Mouse (Mus musculus) limb, embryonic 12.5 days (tissue): ENCODE measurements at regions not wholly inside any gene's neighbourhood (a gene's known extent, or its start where the extent isn't known, plus 50 kb on each side); places are given as distances from the start of the nearest gene placed in this dataset.

Source experiments
- ATAC-seq: fragments of 200-750 bp; cut with Nextera tagmentation; 2 replicates; pipeline ENCODE4 v1.8.0; 2017; ENCODE audit warnings: low read depth, moderate TSS enrichment; ENCODE audit not compliant: insufficient number of reproducible peaks, insufficient read depth, low FRiP score, low TSS enrichment
- H3K27ac ChIP-seq: fragments of 300-500 bp; sonication (generic); 2 replicates; pipeline ENCODE4 v1.5.1; 2016; ENCODE audit warnings: mild to moderate bottlenecking, moderate library complexity
- H3K27me3 ChIP-seq: fragments of 300-500 bp; sonication (generic); 2 replicates; pipeline ENCODE4 v1.6.1; 2016; ENCODE audit warnings: mild to moderate bottlenecking, moderate library complexity
- H3K36me3 ChIP-seq: fragments of 300-500 bp; sonication (generic); 2 replicates; pipeline ENCODE4 v1.6.1; 2016; ENCODE audit warnings: mild to moderate bottlenecking, moderate library complexity
- H3K4me1 ChIP-seq: fragments of 300-500 bp; sonication (generic); replicated peaks from 2 replicates; pipeline ENCODE4 v1.6.1; 2016
- H3K4me2 ChIP-seq: fragments of 300-500 bp; sonication (generic); 2 replicates; pipeline ENCODE4 v1.6.1; 2016; ENCODE audit warnings: mild to moderate bottlenecking, moderate library complexity
- H3K4me3 ChIP-seq: fragments of 300-500 bp; sonication (generic); replicated peaks from 2 replicates; pipeline ENCODE4 v1.5.1; 2016; ENCODE audit warnings: mild to moderate bottlenecking
- H3K9ac ChIP-seq: fragments of 300-500 bp; sonication (generic); replicated peaks from 2 replicates; pipeline ENCODE4 v1.6.1; 2016; ENCODE audit warnings: mild to moderate bottlenecking, moderate library complexity
- H3K9me3 ChIP-seq: fragments of 300-500 bp; sonication (generic); 2 replicates; pipeline ENCODE4 v1.6.1; 2016; ENCODE audit warnings: mild to moderate bottlenecking, moderate library complexity
- WGBS: fragments of 180-500 bp; shearing (Covaris S2); methylation state at CpG from one replicate; pipeline ENCODE4 v1.1.7; 2016; 5-methylcytosine and 5-hydroxymethylcytosine counted together

- Histone ChIP-seq H3K9ac (no peak overlapping the region), H3K36me3 (no peaks in the 10 kb centered on the region), H3K4me1 (no peaks in the 10 kb centered on the region), H3K4me2 (no peak overlapping the region), H3K27me3 (no peaks in the 10 kb centered on the region), H3K9me3 (no peaks in the 10 kb centered on the region), H3K27ac (no peak overlapping the region), H3K4me3 (no peak overlapping the region)
- WGBS, result 55% methylated on average over 8 of the region's 8 CpGs
- no peak for ATAC-seq
Observed at GRCm38 (mm10) chr1:136749188-136749587, 124.5 kb downstream of the Zfp281 start.

- 70% methylated on average over 14 of the region's 14 CpGs for WGBS
- Histone ChIP-seq H3K36me3 (no peaks in the 10 kb centered on the region), H3K27ac (no peak overlapping the region), H3K9ac (no peak overlapping the region), H3K4me1 (no peaks in the 10 kb centered on the region), H3K4me2 (no peak overlapping the region), H3K9me3 (no peaks in the 10 kb centered on the region), H3K27me3 (no peaks in the 10 kb centered on the region), H3K4me3 (no peak overlapping the region)
- no peak for ATAC-seq
Observed at GRCm38 (mm10) chr1:136751464-136752191, 126.9 kb downstream of the Zfp281 start.

- Histone ChIP-seq H3K4me2 (no peak overlapping the region), H3K27ac (no peak overlapping the region), H3K9ac (no peak overlapping the region), H3K4me3 (no peak overlapping the region), H3K4me1 (no peaks in the 10 kb centered on the region), H3K36me3 (no peaks in the 10 kb centered on the region), H3K27me3 (no peaks in the 10 kb centered on the region), H3K9me3 (0 out of 2 replicates have a peak, but pooled peaks cover 5% of the 10 kb centered on the region)
- ATAC-seq, result no peak
- 94% methylated on average over 6 of the region's 6 CpGs for WGBS
Observed at GRCm38 (mm10) chr1:136754286-136754685, 129.6 kb downstream of the Zfp281 start.

GRCm38 (mm10) chr1:136758730-136759129 is 134.0 kb downstream of the Zfp281 start:
- Histone ChIP-seq H3K27me3 (no peaks in the 10 kb centered on the region), H3K9me3 (0 out of 2 replicates have a peak, but pooled peaks cover 5% of the 10 kb centered on the region), H3K4me3 (no peak overlapping the region), H3K4me2 (no peak overlapping the region), H3K4me1 (no peaks in the 10 kb centered on the region), H3K36me3 (no peaks in the 10 kb centered on the region), H3K9ac (no peak overlapping the region), H3K27ac (no peak overlapping the region)
- ATAC-seq, result no peak
- WGBS, result 67% methylated on average over 10 of the region's 10 CpGs

- Histone ChIP-seq H3K36me3 (no peaks in the 10 kb centered on the region), H3K27ac (no peak overlapping the region), H3K4me1 (no peaks in the 10 kb centered on the region), H3K4me3 (no peak overlapping the region), H3K9me3 (0 out of 2 replicates have a peak, but pooled peaks cover 5% of the 10 kb centered on the region), H3K4me2 (no peak overlapping the region), H3K27me3 (no peaks in the 10 kb centered on the region), H3K9ac (no peak overlapping the region)
- no peak for ATAC-seq
- 63% methylated on average over 4 of the region's 4 CpGs for WGBS
Observed at GRCm38 (mm10) chr1:136759164-136759563, 134.5 kb downstream of the Zfp281 start.

- H3K27ac ChIP-seq, result no peak overlapping the region
- H3K27me3 ChIP-seq, result peaks cover 3% of the 10 kb centered on the region; the same call in 1 of the 2 replicates
- no peak overlapping the region for H3K4me3 ChIP-seq
- no peak overlapping the region for H3K4me2 ChIP-seq
- H3K4me1 ChIP-seq, result no peaks in the 10 kb centered on the region
- 84% methylated on average over 4 of the region's 4 CpGs for WGBS
- no peak for ATAC-seq
- H3K9ac ChIP-seq, result no peak overlapping the region
- no peaks in the 10 kb centered on the region for H3K36me3 ChIP-seq
- H3K9me3 ChIP-seq, result 0 out of 2 replicates have a peak, but pooled peaks cover 5% of the 10 kb centered on the region
Observed at GRCm38 (mm10) chr1:136761467-136761866, 136.8 kb downstream of the Zfp281 start.

- no peaks in the 10 kb centered on the region for H3K36me3 ChIP-seq
- H3K9me3 ChIP-seq, result peaks cover 7% of the 10 kb centered on the region; the same call in 1 of the 2 replicates
- H3K27me3 ChIP-seq, result peaks cover 3% of the 10 kb centered on the region; the same call in 1 of the 2 replicates
- H3K4me2 ChIP-seq, result peak overlapping the region; percentile 25
- H3K4me3 ChIP-seq, result no peak overlapping the region
- H3K4me1 ChIP-seq, result peaks cover 11% of the 10 kb centered on the region
- peak; percentile 77; the same call in 1 of the 2 replicates for ATAC-seq
- under 1% methylated on average over 10 of the region's 10 CpGs for WGBS
- no peak overlapping the region for H3K9ac ChIP-seq
- H3K27ac ChIP-seq, result peak overlapping the region; percentile 63; the same call in 1 of the 2 replicates
Observed at GRCm38 (mm10) chr1:136768969-136769401, 144.3 kb downstream of the Zfp281 start.

- Histone ChIP-seq H3K9ac (no peak overlapping the region), H3K4me2 (no peak overlapping the region), H3K27ac (no peak overlapping the region), H3K4me3 (no peak overlapping the region), H3K27me3 (peaks cover 10% of the 10 kb centered on the region; the same call in 1 of the 2 replicates), H3K36me3 (no peaks in the 10 kb centered on the region), H3K4me1 (peaks cover 18% of the 10 kb centered on the region; the same call in 1 of the 2 replicates), H3K9me3 (peaks cover 7% of the 10 kb centered on the region; the same call in 1 of the 2 replicates)
- no peak for ATAC-seq
- 91% methylated on average over 6 of the region's 6 CpGs for WGBS
Observed at GRCm38 (mm10) chr1:136773743-136774142, 149.0 kb downstream of the Zfp281 start.

- Histone ChIP-seq H3K27me3 (peaks cover 10% of the 10 kb centered on the region; the same call in 1 of the 2 replicates), H3K36me3 (no peaks in the 10 kb centered on the region), H3K4me3 (no peak overlapping the region), H3K27ac (no peak overlapping the region), H3K9ac (no peak overlapping the region), H3K4me1 (peaks cover 13% of the 10 kb centered on the region; the same call in 1 of the 2 replicates), H3K9me3 (peaks cover 7% of the 10 kb centered on the region; the same call in 1 of the 2 replicates), H3K4me2 (no peak overlapping the region)
- no peak for ATAC-seq
- 57% methylated on average over 17 of the region's 17 CpGs for WGBS
Observed at GRCm38 (mm10) chr1:136776211-136776610, 151.5 kb downstream of the Zfp281 start.

GRCm38 (mm10) chr1:136777263-136777980 is 152.7 kb downstream of the Zfp281 start:
- H3K4me2 ChIP-seq, result peak overlapping the region; percentile 43
- H3K4me1 ChIP-seq, result peaks cover 23% of the 10 kb centered on the region
- no peak overlapping the region for H3K9ac ChIP-seq
- H3K9me3 ChIP-seq, result peaks cover 7% of the 10 kb centered on the region; the same call in 1 of the 2 replicates
- no peak overlapping the region for H3K4me3 ChIP-seq
- no peaks in the 10 kb centered on the region for H3K36me3 ChIP-seq
- H3K27me3 ChIP-seq, result peaks cover 10% of the 10 kb centered on the region; the same call in 1 of the 2 replicates
- H3K27ac ChIP-seq, result no peak overlapping the region
- no peak for ATAC-seq
- WGBS, result 34% methylated on average over 20 of the region's 20 CpGs

- peaks cover 27% of the 10 kb centered on the region for H3K4me1 ChIP-seq
- H3K9ac ChIP-seq, result no peak overlapping the region
- no peaks in the 10 kb centered on the region for H3K9me3 ChIP-seq
- WGBS, result 89% methylated on average over 8 of the region's 8 CpGs
- H3K27me3 ChIP-seq, result peaks cover 10% of the 10 kb centered on the region; the same call in 1 of the 2 replicates
- ATAC-seq, result no peak
- H3K36me3 ChIP-seq, result no peaks in the 10 kb centered on the region
- H3K4me2 ChIP-seq, result no peak overlapping the region
- H3K4me3 ChIP-seq, result no peak overlapping the region
- no peak overlapping the region for H3K27ac ChIP-seq
Observed at GRCm38 (mm10) chr1:136779384-136779783, 154.7 kb downstream of the Zfp281 start.
